Mouse (Mus musculus): Measurements from ENCODE around the gene Smndc1. TPM values are rescaled to one million over a fixed set of nuclear protein-coding genes. Genes with fewer than 3 reads are reported as not detected.

Smndc1 gene
- polyA plus RNA-seq, 1 experiment from 2014 or later = 28.0 TPM

- peak overlapping the region; percentile 47 for H3K4me2 ChIP-seq
- DNase-seq (no peak), ATAC-seq (ENCODE audit: low read depth) (no peak)
- no peak overlapping the region for H3K9ac ChIP-seq
- no peaks in the 10 kb centered on the region for H3K9me3 ChIP-seq (replicated peaks)
- H3K27ac ChIP-seq = peak overlapping the region; percentile 12; the same call in 1 of the 2 replicates
- H3K4me1 ChIP-seq (replicated peaks) = peaks cover 28% of the 10 kb centered on the region
- WGBS (ENCODE audit: insufficient replicate concordance) = 38% methylated on average over 17 of the region's 17 CpGs
- no peaks in the 10 kb centered on the region for H3K36me3 ChIP-seq
- H3K27me3 ChIP-seq = peaks cover 28% of the 10 kb centered on the region
- H3K4me3 ChIP-seq (replicated peaks) = no peak overlapping the region
These were observed 33.6 kb upstream of the Smndc1 start for GRCm38 (mm10) chr19:53423816-53424465.

- Histone ChIP-seq H3K4me3 (replicated peaks) (0 out of 2 replicates have a peak overlapping the region, but pooled peaks have one; percentile 16), H3K4me2 (peak overlapping the region; percentile 47), H3K27me3 (peaks cover 28% of the 10 kb centered on the region), H3K9me3 (replicated peaks) (no peaks in the 10 kb centered on the region), H3K27ac (no peak overlapping the region), H3K36me3 (no peaks in the 10 kb centered on the region), H3K9ac (no peak overlapping the region), H3K4me1 (replicated peaks) (peaks cover 28% of the 10 kb centered on the region)
- WGBS (ENCODE audit: insufficient replicate concordance) = 12% methylated on average over 18 of the region's 19 CpGs
- ATAC-seq (ENCODE audit: low read depth) = no peak
- no peak for DNase-seq
These were observed 33.0 kb upstream of the Smndc1 start for GRCm38 (mm10) chr19:53423341-53423753.

DNA sequence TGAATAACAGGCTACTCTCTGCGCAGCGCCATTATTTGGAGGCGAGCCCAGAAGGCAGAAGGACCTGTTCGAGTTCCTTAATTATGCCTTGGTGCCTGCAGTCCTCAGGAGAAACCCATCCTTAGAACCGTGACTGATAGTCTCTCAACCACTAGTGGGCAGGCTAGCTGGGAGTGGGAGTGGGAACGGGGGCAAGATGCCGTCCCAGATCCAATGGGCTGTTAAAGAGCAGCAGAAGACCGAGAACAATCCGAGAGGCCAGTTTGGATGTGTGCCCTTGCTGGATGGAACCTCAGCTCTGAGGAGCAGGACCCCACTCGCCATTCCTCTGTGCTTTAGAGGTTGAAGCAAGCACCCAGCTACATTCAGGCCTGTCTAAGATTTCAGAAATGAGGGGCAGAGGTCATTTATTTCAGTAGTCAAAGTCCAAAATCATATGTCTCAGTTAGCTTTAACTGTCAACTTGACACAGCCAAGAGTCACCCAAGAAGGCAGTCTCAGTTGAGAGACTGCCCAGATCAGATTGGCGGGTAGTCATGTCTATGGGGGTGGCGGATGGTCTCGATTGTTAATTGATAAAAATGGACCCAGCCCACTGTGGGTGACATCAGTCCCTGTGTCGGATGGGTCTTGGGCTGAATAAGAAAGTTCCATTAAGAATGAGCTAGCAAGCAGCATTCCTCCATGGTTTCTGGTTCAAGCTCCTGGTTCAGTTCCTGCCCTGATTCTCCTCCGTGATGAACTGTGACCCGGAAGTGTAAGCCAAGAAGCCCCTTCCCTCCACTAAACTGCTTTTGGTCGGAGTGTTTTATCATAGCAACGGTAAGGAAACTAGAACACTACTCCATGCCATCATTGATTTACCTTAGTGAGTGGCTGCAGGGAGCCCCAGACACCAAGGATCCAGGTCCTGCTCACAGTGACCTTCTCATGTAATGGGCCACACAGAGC lies 32.3 kb upstream of the Smndc1 start:
- H3K9me3 ChIP-seq (replicated peaks) = no peaks in the 10 kb centered on the region
- no peak overlapping the region for H3K27ac ChIP-seq
- H3K4me3 ChIP-seq (replicated peaks) = no peak overlapping the region
- 43% methylated on average over 18 of the region's 18 CpGs for WGBS (ENCODE audit: insufficient replicate concordance)
- ATAC-seq (ENCODE audit: low read depth) = no peak
- peak overlapping the region; percentile 47 for H3K4me2 ChIP-seq
- peaks cover 28% of the 10 kb centered on the region for H3K4me1 ChIP-seq (replicated peaks)
- H3K36me3 ChIP-seq = no peaks in the 10 kb centered on the region
- no peak for DNase-seq
- H3K27me3 ChIP-seq = peaks cover 28% of the 10 kb centered on the region
- no peak overlapping the region for H3K9ac ChIP-seq

DNA sequence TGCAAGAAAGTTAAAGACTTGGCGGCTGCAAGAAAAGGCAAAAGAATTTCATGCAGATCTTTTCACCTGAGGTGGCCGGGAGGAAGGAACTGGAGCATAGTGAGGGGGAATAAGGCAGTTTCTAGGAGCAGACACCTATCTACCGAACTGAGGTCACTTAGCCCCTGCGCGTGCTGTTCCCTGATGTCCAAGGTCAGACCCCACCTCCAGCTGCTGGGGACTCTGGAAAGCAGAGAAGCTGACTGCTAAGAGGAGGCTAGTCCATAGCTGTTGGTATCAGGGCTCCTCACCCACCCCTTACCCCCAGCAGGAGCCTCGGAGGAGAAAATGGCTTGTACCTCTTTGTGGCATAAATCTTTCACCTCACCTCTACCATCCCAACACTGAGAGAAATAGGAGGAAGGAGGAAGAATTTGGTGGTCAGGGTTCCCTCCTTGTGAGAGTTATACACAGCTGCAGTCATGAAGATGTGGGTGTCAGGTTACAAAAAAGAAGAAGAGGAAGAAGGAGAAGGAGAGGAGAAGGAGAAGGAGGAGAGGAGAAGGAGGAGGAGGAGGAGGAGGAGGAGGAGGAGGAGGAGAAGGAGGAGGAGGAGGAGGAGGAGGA lies 31.3 kb upstream of the Smndc1 start:
- H3K4me2 ChIP-seq = peak overlapping the region; percentile 71
- H3K27ac ChIP-seq = peak overlapping the region; percentile 13; the same call in 1 of the 2 replicates
- ATAC-seq (ENCODE audit: low read depth) = 0 out of 2 replicates have a peak, but pooled peaks have one; percentile 4
- no peaks in the 10 kb centered on the region for H3K36me3 ChIP-seq
- WGBS (ENCODE audit: insufficient replicate concordance) = 2% methylated on average over 6 of the region's 6 CpGs
- H3K9me3 ChIP-seq (replicated peaks) = no peaks in the 10 kb centered on the region
- H3K27me3 ChIP-seq = peaks cover 28% of the 10 kb centered on the region
- peaks cover 28% of the 10 kb centered on the region for H3K4me1 ChIP-seq (replicated peaks)
- H3K9ac ChIP-seq = no peak overlapping the region
- DNase-seq = no peak
- peak overlapping the region; percentile 52 for H3K4me3 ChIP-seq (replicated peaks)

GRCm38 (mm10) chr19:53420924-53421582 lies 30.7 kb upstream of the Smndc1 start:
- 1% methylated on average over 19 of the region's 19 CpGs for WGBS (ENCODE audit: insufficient replicate concordance)
- H3K27me3 ChIP-seq = peaks cover 28% of the 10 kb centered on the region
- peak overlapping the region; percentile 70 for H3K27ac ChIP-seq
- H3K4me1 ChIP-seq (replicated peaks) = peaks cover 28% of the 10 kb centered on the region
- H3K4me3 ChIP-seq (replicated peaks) = peak overlapping the region; percentile 52
- peak overlapping the region; percentile 71 for H3K4me2 ChIP-seq
- H3K36me3 ChIP-seq = no peaks in the 10 kb centered on the region
- H3K9me3 ChIP-seq (replicated peaks) = no peaks in the 10 kb centered on the region
- H3K9ac ChIP-seq = peak overlapping the region; percentile 50
- ATAC-seq (ENCODE audit: low read depth) = peak; percentile 90
- DNase-seq = peak; percentile 69

- Histone ChIP-seq H3K27me3 (peaks cover 25% of the 10 kb centered on the region), H3K4me2 (no peak overlapping the region), H3K36me3 (no peaks in the 10 kb centered on the region), H3K4me3 (replicated peaks) (no peak overlapping the region), H3K9me3 (replicated peaks) (no peaks in the 10 kb centered on the region), H3K27ac (no peak overlapping the region), H3K4me1 (replicated peaks) (peaks cover 36% of the 10 kb centered on the region), H3K9ac (no peak overlapping the region)
- DNase-seq = peak; percentile 44
- 21% methylated on average over 5 of the region's 5 CpGs for WGBS (ENCODE audit: insufficient replicate concordance)
- no peak for ATAC-seq (ENCODE audit: low read depth)
These were observed 29.5 kb upstream of the Smndc1 start for GRCm38 (mm10) chr19:53419834-53420233.

DNA sequence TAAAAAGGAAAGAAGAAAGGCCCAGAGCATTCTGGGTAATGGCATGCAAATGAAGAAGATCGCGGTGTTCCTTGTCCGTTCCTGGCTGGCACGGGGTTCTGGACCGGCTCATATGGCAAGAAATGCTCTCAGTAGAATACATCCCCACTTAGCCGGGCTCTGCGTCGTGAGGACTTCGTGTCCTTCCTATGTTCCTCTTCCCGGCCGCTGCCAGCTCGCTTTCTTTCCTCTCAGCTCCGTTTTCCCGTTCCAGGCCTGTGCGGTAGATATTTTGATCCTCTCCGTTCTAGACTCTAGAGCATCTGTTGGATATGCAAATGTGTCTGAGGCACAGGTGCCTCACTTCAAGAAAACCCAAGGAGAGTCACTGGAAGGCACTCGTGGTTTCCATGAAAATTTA lies 24.8 kb upstream of the Smndc1 start:
- no peaks in the 10 kb centered on the region for H3K27me3 ChIP-seq
- 0 out of 2 replicates have a peak overlapping the region, but pooled peaks have one; percentile 1 for H3K27ac ChIP-seq

DNA sequence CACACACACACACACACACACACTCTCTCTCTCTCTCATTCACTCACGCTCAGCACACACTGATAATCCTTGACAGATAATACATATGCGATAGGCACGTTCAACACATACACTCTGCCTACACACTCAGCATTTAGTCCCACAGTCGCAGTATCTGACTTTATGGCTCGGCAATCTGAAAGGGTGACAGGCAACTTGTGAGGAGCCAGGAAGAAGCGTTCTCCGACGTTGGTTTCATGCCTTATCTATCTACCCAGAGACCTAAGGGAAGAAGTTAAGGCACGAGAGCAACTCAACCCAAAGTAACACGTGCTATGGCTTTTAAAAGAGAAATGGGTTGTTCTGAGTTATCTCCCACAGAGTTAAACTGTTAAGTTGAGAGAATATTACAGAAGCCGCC lies 24.3 kb upstream of the Smndc1 start:
- ATAC-seq (ENCODE audit: low read depth) = peak; percentile 82
- Histone ChIP-seq H3K4me3 (replicated peaks) (peak overlapping the region; percentile 7; the same call in 1 of the 2 replicates), H3K27me3 (no peaks in the 10 kb centered on the region), H3K4me1 (replicated peaks) (peaks cover 22% of the 10 kb centered on the region), H3K9me3 (replicated peaks) (no peaks in the 10 kb centered on the region), H3K4me2 (peak overlapping the region; percentile 25), H3K27ac (peak overlapping the region; percentile 1; the same call in 1 of the 2 replicates), H3K9ac (no peak overlapping the region; the same call in 1 of the 2 replicates), H3K36me3 (no peaks in the 10 kb centered on the region)
- peak; percentile 53 for DNase-seq
- 15% methylated on average over 11 of the region's 11 CpGs for WGBS (ENCODE audit: insufficient replicate concordance)

More for the DNA sequence above, 24.8 kb upstream of the Smndc1 start:
- H3K36me3 ChIP-seq = no peaks in the 10 kb centered on the region
- peak overlapping the region; percentile 7; the same call in 1 of the 2 replicates for H3K4me3 ChIP-seq (replicated peaks)
- ATAC-seq (ENCODE audit: low read depth) (no peak), DNase-seq (no peak)
- no peak overlapping the region; the same call in 1 of the 2 replicates for H3K9ac ChIP-seq
- WGBS (ENCODE audit: insufficient replicate concordance) = 69% methylated on average over 17 of the region's 17 CpGs
- peak overlapping the region; percentile 25; the same call in 1 of the 2 replicates for H3K4me2 ChIP-seq
- no peaks in the 10 kb centered on the region for H3K9me3 ChIP-seq (replicated peaks)
- H3K4me1 ChIP-seq (replicated peaks) = peaks cover 18% of the 10 kb centered on the region

- Histone ChIP-seq H3K27me3 (no peaks in the 10 kb centered on the region), H3K4me1 (replicated peaks) (peaks cover 22% of the 10 kb centered on the region), H3K9me3 (replicated peaks) (no peaks in the 10 kb centered on the region), H3K27ac (peak overlapping the region; percentile 1; the same call in 1 of the 2 replicates), H3K9ac (no peak overlapping the region), H3K4me3 (replicated peaks) (no peak overlapping the region), H3K4me2 (no peak overlapping the region), H3K36me3 (no peaks in the 10 kb centered on the region)
- 79% methylated on average over 15 of the region's 15 CpGs for WGBS (ENCODE audit: insufficient replicate concordance)
- ATAC-seq (ENCODE audit: low read depth) (0 out of 2 replicates have a peak, but pooled peaks have one; percentile 24), DNase-seq (no peak)
These were observed 23.4 kb upstream of the Smndc1 start for GRCm38 (mm10) chr19:53413617-53414380.
